ENCODE assay signal across 12 mouse cellular contexts in the genomic region with DNA sequence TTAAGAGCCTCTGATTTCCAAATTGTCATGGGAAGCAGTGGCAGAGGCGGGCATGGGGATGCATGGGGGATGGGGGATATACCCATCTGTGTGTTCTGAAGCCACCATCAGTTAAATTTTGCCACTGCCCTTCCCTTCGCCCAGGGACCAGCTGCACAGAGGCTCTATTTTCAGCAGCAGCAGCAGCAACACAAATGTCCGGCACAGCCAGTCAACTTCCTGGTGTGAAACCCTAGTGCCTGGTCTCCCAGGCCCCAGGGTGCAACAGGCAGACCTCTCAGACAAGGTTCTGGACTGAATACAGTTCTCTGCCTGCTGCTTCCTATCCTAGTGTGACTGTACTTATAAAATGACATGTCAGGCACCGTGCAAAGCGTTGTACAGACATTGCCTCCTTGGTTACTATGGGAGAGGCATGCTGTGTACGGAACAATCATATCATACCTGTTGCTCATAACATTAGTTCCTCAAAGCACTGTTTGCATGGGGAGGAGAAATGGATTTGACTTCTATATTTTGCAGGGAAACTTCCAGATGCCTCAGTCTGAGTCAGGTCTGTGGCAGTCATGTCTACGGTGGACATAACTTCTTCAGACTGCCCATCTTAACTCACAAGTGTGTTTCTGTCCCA.
DNase-seq lines count a peak whose midpoint lies in the region; ATAC-seq and TF ChIP-seq lines count a peak whose summit lies in the region.
"Had no signal": no experiment of that assay in that cellular context is flagged by ENCODE, and none has a peak within 500 bp of the region (broad histone marks: within the 10 kb centered on the region; RNA-seq: fewer than 3 reads in every experiment).

No protein-coding gene starts in this region.

- TF ChIP-seq CTCF in embryonic fibroblast, embryonic 13.5 days (IDR thresholded peaks at IDR 0.05; ENCODE audit: borderline replicate concordance, insufficient read depth, low read length): no peak

- H3K4me2 ChIP-seq in heart, embryonic 12.5 days: no peak overlapping the region
- no peak overlapping the region for H3K4me2 ChIP-seq in limb, embryonic 15.5 days
- no peak overlapping the region for H3K4me2 ChIP-seq in hindbrain, embryonic 13.5 days

- H3K9me3 ChIP-seq in heart, embryonic 12.5 days (replicated peaks): no peaks in the 10 kb centered on the region
- no peaks in the 10 kb centered on the region for H3K9me3 ChIP-seq in limb, embryonic 15.5 days
- no peaks in the 10 kb centered on the region for H3K9me3 ChIP-seq in hindbrain, embryonic 13.5 days
- H3K9me3 ChIP-seq: hindbrain, embryonic 10.5 days had no signal

- H3K36me3 ChIP-seq in heart, embryonic 12.5 days: no peaks in the 10 kb centered on the region
- no peaks in the 10 kb centered on the region for H3K36me3 ChIP-seq in limb, embryonic 15.5 days
- no peaks in the 10 kb centered on the region for H3K36me3 ChIP-seq in hindbrain, embryonic 13.5 days
- H3K36me3 ChIP-seq: hindbrain, embryonic 10.5 days had no signal

- no peak for DNase-seq in heart, adult 9 months (ENCODE audit: low spot score in 2 of 2)
- peak; percentile 13 for DNase-seq in brain, adult 2 months (ENCODE audit: low read depth, low spot score)
- no peak for DNase-seq in frontal cortex, adult 2 months (ENCODE audit: extremely low spot score in 1 of 2, low spot score in 1 of 2)
- DNase-seq: kidney, adult 11 months; kidney, postnatal 25 days; thymus, postnatal 14 days had no signal

- 54% methylated on average over 7 of the region's 7 CpGs for WGBS in heart, embryonic 12.5 days
- 67% methylated on average over 7 of the region's 7 CpGs for WGBS in limb, embryonic 15.5 days
- WGBS in hindbrain, embryonic 13.5 days: 84% methylated on average over 7 of the region's 7 CpGs

- peak overlapping the region; percentile 53; the same call in 1 of the 2 replicates for H3K27ac ChIP-seq in heart, embryonic 12.5 days (ENCODE audit: poor library complexity, severe bottlenecking)
- peak overlapping the region; percentile 94 for H3K27ac ChIP-seq in embryonic fibroblast, embryonic 13.5 days (ENCODE audit: insufficient read depth, low read length)
- H3K27ac ChIP-seq in limb, embryonic 15.5 days: peak overlapping the region; percentile 70
- no peak overlapping the region for H3K27ac ChIP-seq in hindbrain, embryonic 13.5 days
- H3K27ac ChIP-seq: hindbrain, embryonic 10.5 days had no signal

- 0 out of 2 replicates have a peak, but pooled peaks have one; percentile 15 for TF ChIP-seq POLR2A in embryonic fibroblast, embryonic 13.5 days (IDR thresholded peaks at IDR 0.05; ENCODE audit: low read depth, low read length)

- H3K4me1 ChIP-seq in heart, embryonic 12.5 days (replicated peaks): peaks cover 64% of the 10 kb centered on the region
- H3K4me1 ChIP-seq in embryonic fibroblast, embryonic 13.5 days (ENCODE audit: control insufficient read depth, insufficient read depth, low read length): peaks cover 20% of the 10 kb centered on the region
- H3K4me1 ChIP-seq in limb, embryonic 15.5 days: peaks cover 70% of the 10 kb centered on the region
- peaks cover 16% of the 10 kb centered on the region for H3K4me1 ChIP-seq in hindbrain, embryonic 13.5 days (replicated peaks)

- H3K4me3 ChIP-seq in heart, embryonic 12.5 days: no peak overlapping the region
- no peak overlapping the region for H3K4me3 ChIP-seq in embryonic fibroblast, embryonic 13.5 days (ENCODE audit: insufficient read depth, low read length)
- no peak overlapping the region for H3K4me3 ChIP-seq in limb, embryonic 15.5 days
- no peak overlapping the region for H3K4me3 ChIP-seq in hindbrain, embryonic 13.5 days
- H3K4me3 ChIP-seq: hindbrain, embryonic 10.5 days had no signal

- H3K9ac ChIP-seq in heart, embryonic 12.5 days: no peak overlapping the region
- H3K9ac ChIP-seq in limb, embryonic 15.5 days: no peak overlapping the region
- H3K9ac ChIP-seq in hindbrain, embryonic 13.5 days: no peak overlapping the region

- no peak for ATAC-seq in heart, embryonic 12.5 days (ENCODE audit: insufficient number of reproducible peaks, low FRiP score)
- no peak for ATAC-seq in limb, embryonic 15.5 days (ENCODE audit: insufficient number of reproducible peaks, low FRiP score, low TSS enrichment, low read depth)
- ATAC-seq in megakaryocyte-erythroid progenitor cell, adult 5-6 weeks (replicated peaks; ENCODE audit: low FRiP score, low TSS enrichment, poor library complexity, severe bottlenecking): no peak
- ATAC-seq in hindbrain, embryonic 13.5 days (ENCODE audit: low FRiP score): no peak

- no peaks in the 10 kb centered on the region for H3K27me3 ChIP-seq in heart, embryonic 12.5 days (replicated peaks)
- no peaks in the 10 kb centered on the region for H3K27me3 ChIP-seq in limb, embryonic 15.5 days
- no peaks in the 10 kb centered on the region for H3K27me3 ChIP-seq in hindbrain, embryonic 13.5 days
